Mouse (Mus musculus) brain, embryonic 14.5 days (tissue): ENCODE measurements around the gene Chst4.

ENCODE experiments used
- CTCF ChIP-seq: fragments of 200-500 bp; IDR thresholded peaks from 2 replicates; pipeline ENCODE4 v1.5.1; 2012; ENCODE audit warnings: inconsistent platforms, mild to moderate bottlenecking, moderate library complexity, borderline replicate concordance; ENCODE audit not compliant: insufficient read depth, insufficient read length; ENCODE audit errors: extremely low read depth
- POLR2A ChIP-seq: fragments of 200-500 bp; IDR thresholded peaks from 2 replicates; pipeline ENCODE4 v1.6.1; 2012; ENCODE audit warnings: mild to moderate bottlenecking, inconsistent platforms, borderline replicate concordance; ENCODE audit not compliant: poor library complexity, insufficient read depth, insufficient read length, severe bottlenecking; ENCODE audit errors: extremely low read depth

GRCm38 (mm10) chr8:110039216-110039615 is 324 bp downstream of the Chst4 start:
- no peak for TF ChIP-seq POLR2A
- TF ChIP-seq CTCF, result no peak
